Mouse (Mus musculus) liver, postnatal 0 days (tissue): ENCODE data around the gene Dhrs11. TPM values are rescaled to one million over a fixed set of nuclear protein-coding genes. Genes with fewer than 3 reads are reported as not detected.
"Not testable (repeated sequence)": the region's sequence is repeated elsewhere in the genome, so short reads cannot be mapped to it uniquely, and the experiment has no call there.

Source experiments
- ATAC-seq: fragments of 200-750 bp; cut with Nextera tagmentation; 2 replicates; pipeline ENCODE4 v1.8.0; 2017; ENCODE audit warnings: mild to moderate bottlenecking, moderate library complexity
- DNase-seq: peaks from one replicate; pipeline ENCODE4 v3.0.0-alpha.2; 2016
- H3K27ac ChIP-seq: fragments of 300-500 bp; sonication (generic); 2 replicates; pipeline ENCODE4 v1.5.1; 2014; ENCODE audit warnings: antibody characterized with exemption, moderate library complexity, mild to moderate bottlenecking, low read depth
- H3K27me3 ChIP-seq: fragments of 300-500 bp; sonication (generic); 2 replicates; pipeline ENCODE4 v1.6.1; 2014; ENCODE audit warnings: low read length, control low read depth, mixed read lengths; ENCODE audit not compliant: insufficient read depth
- H3K36me3 ChIP-seq: fragments of 300-500 bp; sonication (generic); replicated peaks from 2 replicates; pipeline ENCODE4 v1.6.1; 2014; ENCODE audit warnings: mild to moderate bottlenecking, control low read depth, low read length, moderate library complexity, mixed read lengths; ENCODE audit not compliant: insufficient read depth
- H3K4me1 ChIP-seq: fragments of 300-500 bp; sonication (generic); 2 replicates; pipeline ENCODE4 v1.6.1; 2014; ENCODE audit warnings: antibody characterized with exemption, mild to moderate bottlenecking, control low read depth; ENCODE audit not compliant: insufficient read depth
- H3K4me2 ChIP-seq: fragments of 300-500 bp; sonication (generic); 2 replicates; pipeline ENCODE4 v1.6.1; 2014; ENCODE audit warnings: low read depth, mild to moderate bottlenecking, low read length, moderate library complexity, mixed read lengths
- H3K4me3 ChIP-seq: fragments of 300-500 bp; sonication (generic); 2 replicates; pipeline ENCODE4 v1.5.1; 2014; ENCODE audit warnings: low read depth, low read length
- H3K9ac ChIP-seq: fragments of 300-500 bp; sonication (generic); replicated peaks from 2 replicates; pipeline ENCODE4 v1.6.1; 2014; ENCODE audit warnings: mild to moderate bottlenecking, moderate library complexity
- H3K9me3 ChIP-seq: fragments of 300-500 bp; sonication (generic); 2 replicates; pipeline ENCODE4 v1.6.1; 2016; ENCODE audit warnings: mild to moderate bottlenecking, control low read depth, low read length, mixed read lengths
- CTCF ChIP-seq: sonication (generic); IDR thresholded peaks from 2 replicates; pipeline ENCODE4 v1.5.1; 2016; ENCODE audit warnings: antibody characterized with exemption, low read depth
- EP300 ChIP-seq: IDR thresholded peaks from 2 replicates; pipeline ENCODE4 v1.6.1; 2016; ENCODE audit warnings: antibody characterized with exemption, low read depth, mild to moderate bottlenecking
- WGBS: fragments of 180-500 bp; shearing (Covaris S2); extraction: QIAGEN DNeasy Blood & Tissue Kit; methylation state at CpG from one replicate; pipeline ENCODE4 v1.1.7; 2014; ENCODE audit not compliant: insufficient replicate concordance; 5-methylcytosine and 5-hydroxymethylcytosine counted together
- polyA plus RNA-seq: library from polyadenylated mRNA; unstranded; fragments of >200 nt; fragmentation: Nextera tagmentation; extraction: Ambion mirVana; gene quantifications from 2 replicates; pipeline ENCODE4 v1.2.1, GENCODE M21; 2015

Gene Dhrs11
- 86.1 and 91.1 TPM in 2 replicates for polyA plus RNA-seq

DNA sequence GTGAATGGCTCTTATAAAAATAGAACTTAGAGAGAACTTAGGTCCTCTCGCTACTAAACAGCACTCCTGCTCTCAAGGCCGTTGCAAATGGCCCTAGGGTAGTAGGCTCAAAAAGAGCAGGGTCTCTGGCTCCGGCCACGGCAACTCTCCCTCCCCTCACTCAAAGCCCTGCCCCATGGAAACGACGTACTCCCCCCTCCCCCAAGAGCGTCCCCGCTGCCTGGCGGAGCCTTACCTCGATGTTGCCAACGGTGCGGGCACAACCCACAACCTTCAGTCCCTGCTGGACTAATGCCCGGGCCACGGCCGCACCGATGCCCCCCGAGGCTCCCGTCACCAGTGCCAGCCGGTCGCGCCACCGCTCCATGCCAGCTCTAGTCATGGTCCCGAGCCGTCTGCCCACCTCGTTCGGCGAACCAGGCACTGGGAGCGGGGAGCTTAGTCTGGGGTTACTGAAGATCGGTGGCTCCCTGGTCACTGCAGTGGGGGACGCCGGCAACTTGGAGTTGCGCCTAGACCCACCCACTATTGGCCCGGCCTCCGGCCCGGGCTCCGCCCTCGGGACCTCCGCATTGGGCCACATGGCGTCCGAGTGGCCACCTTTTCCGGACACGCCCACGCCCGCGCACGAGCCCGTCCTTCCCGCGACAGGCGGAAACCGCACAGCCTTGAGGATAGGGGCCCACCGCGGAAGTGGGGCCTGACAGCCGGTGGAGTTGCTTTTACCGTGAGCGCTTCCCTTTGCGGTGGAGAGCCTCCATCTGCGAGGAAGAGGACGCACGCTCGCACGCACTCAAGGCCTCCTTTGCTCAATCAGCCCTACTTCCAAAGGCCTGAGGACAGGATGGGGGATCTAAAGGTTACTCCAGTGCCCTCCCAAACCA is at the start of gene Dhrs11:
TSS of gene Dhrs11 (minus strand) at position 479 of the 884 bp plus-strand sequence.
- H3K9me3 ChIP-seq: no peaks in the 10 kb centered on the region
- H3K4me2 ChIP-seq: peak within 1 kb of the TSS; percentile 86
- peak within 1 kb of the TSS; percentile 97 for H3K27ac ChIP-seq
- H3K9ac ChIP-seq: peak within 1 kb of the TSS; percentile 97
- peak within 1 kb of the TSS; percentile 99 for H3K4me3 ChIP-seq
- peaks cover 25% of the 10 kb centered on the region for H3K4me1 ChIP-seq
- 1% methylated on average over 60 of the region's 62 CpGs for WGBS
- peak; percentile 70; the same call in 1 of the 2 replicates for TF ChIP-seq EP300
- no peak for TF ChIP-seq CTCF
- H3K27me3 ChIP-seq: no peaks in the 10 kb centered on the region
- peak; percentile 97 for DNase-seq
- peaks cover 65% of the 10 kb centered on the region for H3K36me3 ChIP-seq
- peak; percentile 93 for ATAC-seq

DNA sequence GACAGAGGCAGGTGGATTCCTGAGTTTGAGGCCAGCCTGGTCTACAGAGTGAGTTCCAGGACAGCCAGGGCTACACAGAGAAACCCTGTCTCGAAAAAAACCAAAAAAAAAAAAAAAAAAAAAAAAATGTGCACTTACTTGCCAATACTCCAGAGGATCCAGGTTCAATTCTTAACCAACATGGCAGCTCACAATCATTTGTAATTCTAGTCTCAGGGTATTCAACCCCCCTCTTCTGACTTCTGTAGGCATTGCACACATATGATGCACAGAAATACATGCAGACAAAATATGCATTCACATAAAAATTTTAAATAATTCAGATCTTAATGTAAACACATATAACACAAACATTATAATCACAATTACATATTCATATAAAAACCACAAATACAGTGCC is 47.2 kb upstream of the Dhrs11 start:
- H3K9ac ChIP-seq, H3K36me3 ChIP-seq, H3K4me2 ChIP-seq, H3K27ac ChIP-seq, H3K4me3 ChIP-seq, DNase-seq, H3K27me3 ChIP-seq, ATAC-seq, H3K9me3 ChIP-seq: not testable (repeated sequence)
- no CpG with 5 or more reads among the region's 1 CpGs for WGBS
- peaks cover 16% of the 10 kb centered on the region for H3K4me1 ChIP-seq

DNA sequence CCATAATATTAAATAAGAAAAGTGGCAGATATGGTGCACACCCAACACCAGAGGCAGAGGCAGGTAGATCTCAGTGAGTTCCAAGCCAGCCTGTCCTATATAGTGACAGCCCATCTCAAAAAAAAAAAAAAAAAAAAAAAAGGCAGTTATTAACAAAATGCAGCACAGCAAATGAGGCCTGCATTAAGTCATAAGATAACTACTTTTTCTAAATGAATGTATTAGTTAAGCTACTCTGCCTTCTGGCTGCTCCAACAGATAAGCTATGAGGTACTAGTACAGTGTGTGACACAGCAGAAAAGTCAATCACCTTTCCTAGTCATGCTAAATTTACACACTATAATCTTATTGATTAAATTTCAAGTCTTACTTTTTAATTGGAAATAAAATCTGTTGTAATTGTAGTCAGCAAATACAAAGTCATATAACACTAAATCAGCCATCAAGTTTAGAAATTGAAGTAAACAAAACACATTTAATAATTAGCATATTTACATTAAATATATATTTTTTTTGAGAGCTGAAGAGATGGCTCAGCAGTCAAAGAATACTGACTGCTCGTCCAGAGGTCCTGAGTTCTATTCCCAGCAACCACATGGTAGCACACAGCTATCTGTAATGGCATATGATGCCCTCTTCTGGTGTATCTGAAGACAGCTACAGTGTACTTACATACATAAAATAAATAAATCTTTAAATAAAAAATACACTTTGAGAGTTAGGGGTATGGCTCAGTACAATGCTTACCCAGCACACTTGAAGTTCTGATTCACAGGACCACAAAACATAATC is 44.4 kb upstream of the Dhrs11 start:
- Histone ChIP-seq H3K4me2 (peak overlapping the region; percentile 80), H3K9ac (no peak overlapping the region)
- no peak for DNase-seq

DNA sequence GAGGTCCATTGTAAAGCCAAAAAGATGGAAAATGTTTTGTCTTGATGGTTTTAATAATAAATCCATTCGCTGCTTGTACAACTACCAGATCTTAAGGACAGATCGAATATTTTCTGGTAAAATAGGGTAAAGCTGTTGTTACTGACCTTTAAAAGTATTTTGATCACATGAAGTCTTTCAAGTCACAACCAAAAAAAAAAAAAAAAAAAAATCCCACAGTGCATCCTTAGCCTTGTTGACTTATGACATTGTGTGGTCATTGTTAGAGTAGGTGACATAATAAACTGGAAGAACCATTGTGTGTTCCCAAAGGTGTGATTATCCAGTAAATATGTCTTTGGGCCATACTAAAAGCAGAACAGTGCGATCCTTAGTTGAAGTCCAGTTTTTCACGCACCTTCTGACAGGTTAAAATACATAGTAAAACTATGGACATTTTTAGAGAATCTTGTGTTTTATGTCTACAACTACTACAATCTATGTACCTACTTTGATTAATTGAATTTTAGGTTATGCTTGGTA is 42.8 kb upstream of the Dhrs11 start:
- DNase-seq: no peak
- Histone ChIP-seq H3K4me2 (peak overlapping the region; percentile 80), H3K27me3 (no peaks in the 10 kb centered on the region), H3K27ac (peak overlapping the region; percentile 100), H3K4me3 (peak overlapping the region; percentile 100), H3K4me1 (peaks cover 13% of the 10 kb centered on the region), H3K9me3 (no peaks in the 10 kb centered on the region), H3K36me3 (peaks cover 12% of the 10 kb centered on the region), H3K9ac (peak overlapping the region; percentile 99)
- 52% methylated on average over 4 of the region's 4 CpGs for WGBS
- TF ChIP-seq EP300 (no peak), CTCF (no peak)
- ATAC-seq: no peak

More for the DNA sequence above, 44.4 kb upstream of the Dhrs11 start:
- ATAC-seq: peak; percentile 3; the same call in 1 of the 2 replicates
- TF ChIP-seq CTCF (peak; percentile 42), EP300 (peak; percentile 96)
- WGBS: 56% methylated on average over 1 of the region's 1 CpGs
- Histone ChIP-seq H3K27ac (peak overlapping the region; percentile 86), H3K9me3 (no peaks in the 10 kb centered on the region), H3K36me3 (peaks cover 8% of the 10 kb centered on the region), H3K27me3 (no peaks in the 10 kb centered on the region), H3K4me3 (peak overlapping the region; percentile 37; the same call in 1 of the 2 replicates), H3K4me1 (peaks cover 4% of the 10 kb centered on the region; the same call in 1 of the 2 replicates)

DNA sequence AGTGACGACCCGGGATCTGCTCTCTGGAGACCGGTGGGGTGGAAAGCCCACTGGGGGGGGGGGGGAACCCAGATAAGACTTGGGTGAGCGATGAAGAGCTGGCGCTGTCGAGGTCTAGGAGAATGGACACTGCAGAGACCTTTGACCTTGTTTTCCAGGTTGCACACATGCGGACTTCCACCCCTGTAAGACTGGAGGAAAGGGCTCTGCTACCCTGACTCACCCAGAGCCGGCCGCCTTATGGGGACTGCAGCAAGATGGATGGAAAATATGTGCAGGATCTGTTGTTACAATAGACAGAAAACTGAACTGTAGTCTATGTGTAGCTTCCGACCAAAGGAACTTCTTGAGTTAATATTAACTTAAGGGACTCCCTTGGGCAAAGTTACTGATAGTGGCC is 42.3 kb upstream of the Dhrs11 start:
- 0% methylated on average over 10 of the region's 10 CpGs for WGBS
- H3K36me3 ChIP-seq: peaks cover 13% of the 10 kb centered on the region

More for the DNA sequence above, 42.3 kb upstream of the Dhrs11 start:
- TF ChIP-seq CTCF (no peak), EP300 (no peak)
- peak overlapping the region; percentile 100 for H3K4me3 ChIP-seq
- ATAC-seq (peak; percentile 64), DNase-seq (no peak)
- H3K27ac ChIP-seq: peak overlapping the region; percentile 100
- peaks cover 16% of the 10 kb centered on the region for H3K4me1 ChIP-seq
- peak overlapping the region; percentile 99 for H3K9ac ChIP-seq
- no peaks in the 10 kb centered on the region for H3K27me3 ChIP-seq
- H3K9me3 ChIP-seq: no peaks in the 10 kb centered on the region
- peak overlapping the region; percentile 80 for H3K4me2 ChIP-seq
